Mouse (Mus musculus): ENCODE measurements around the gene Dnlz. TPM values are rescaled to one million over a fixed set of nuclear protein-coding genes. Genes with fewer than 3 reads are reported as not detected.

The Dnlz gene
- 1.2 TPM for polyA plus RNA-seq (2014; fragmentation: Illumina TruSeq; extraction: RNeasy Lipid Tissue Mini Kit (QIAGEN cat#74804); ENCODE audit: low read depth, low replicate concordance)

GRCm38 (mm10) chr2:26351358-26352290, at the start of gene Dnlz:
Gene Dnlz, minus strand, starts transcription at chr2:26352110.

GRCm38 (mm10) chr2:26389154-26389690, 37.3 kb upstream of the Dnlz start, which contains the start of the genes Entr1 and Pmpca:
Gene Entr1, minus strand, starts transcription at chr2:26389316.
Gene Pmpca, plus strand, starts transcription at chr2:26389339.

DNA sequence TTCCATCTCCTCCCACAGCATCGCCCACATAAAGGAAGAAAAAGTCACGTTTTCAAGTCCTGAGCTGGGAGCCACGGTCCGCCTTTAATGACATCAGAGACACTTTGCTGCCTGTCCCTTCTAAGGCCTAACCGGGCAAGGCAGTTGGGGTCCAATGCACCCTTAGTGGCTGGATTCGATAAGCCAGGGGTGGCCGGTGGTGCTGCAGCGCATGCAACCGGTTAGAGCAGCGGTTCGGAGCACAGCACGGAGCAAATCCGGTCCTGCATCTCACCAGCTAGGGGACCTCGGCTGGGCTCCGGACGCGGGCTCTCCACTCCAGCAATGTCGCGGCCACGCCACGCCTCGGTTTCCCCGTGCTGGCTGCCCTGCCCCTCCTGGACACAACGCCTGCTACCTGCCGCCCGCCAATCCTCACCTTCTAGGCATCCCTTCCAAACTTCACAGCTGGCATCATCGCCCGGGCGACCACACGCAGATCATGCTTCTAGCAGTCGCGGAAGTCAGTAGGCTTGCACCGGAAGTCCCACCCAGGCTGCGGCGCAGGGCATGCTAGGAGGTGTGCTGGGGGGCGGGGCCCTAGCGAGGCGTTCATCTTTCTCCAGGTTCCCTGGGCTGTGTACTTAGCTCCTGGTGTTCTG, 28.3 kb upstream of the Dnlz start, which contains the start of gene Snapc4:
TSS of gene Snapc4 (minus strand) at position 523 of the 641 bp plus-strand sequence.

DNA sequence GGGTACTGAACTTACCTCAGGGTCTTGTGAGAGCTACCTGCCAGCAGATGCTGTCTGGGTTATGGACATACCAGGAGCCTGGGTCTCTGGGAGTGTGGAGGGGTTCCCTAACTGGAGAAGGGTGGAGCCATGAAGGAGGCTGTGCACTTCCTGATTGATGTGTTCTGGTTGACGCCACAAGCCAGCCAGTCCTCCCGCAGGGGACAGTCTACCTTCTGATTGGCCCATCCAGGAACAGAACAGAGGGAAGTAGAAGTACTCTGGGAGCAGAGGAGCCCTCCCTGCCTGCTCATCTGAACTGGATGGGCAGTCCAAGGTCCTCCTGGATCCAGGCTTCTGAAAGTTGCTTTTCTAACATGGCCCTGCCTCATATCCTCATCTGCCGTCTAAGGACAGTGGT, 8.9 kb upstream of the Dnlz start, which contains the start of gene Card9:
TSS of gene Card9 (minus strand) at position 147 of the 400 bp plus-strand sequence.

DNA sequence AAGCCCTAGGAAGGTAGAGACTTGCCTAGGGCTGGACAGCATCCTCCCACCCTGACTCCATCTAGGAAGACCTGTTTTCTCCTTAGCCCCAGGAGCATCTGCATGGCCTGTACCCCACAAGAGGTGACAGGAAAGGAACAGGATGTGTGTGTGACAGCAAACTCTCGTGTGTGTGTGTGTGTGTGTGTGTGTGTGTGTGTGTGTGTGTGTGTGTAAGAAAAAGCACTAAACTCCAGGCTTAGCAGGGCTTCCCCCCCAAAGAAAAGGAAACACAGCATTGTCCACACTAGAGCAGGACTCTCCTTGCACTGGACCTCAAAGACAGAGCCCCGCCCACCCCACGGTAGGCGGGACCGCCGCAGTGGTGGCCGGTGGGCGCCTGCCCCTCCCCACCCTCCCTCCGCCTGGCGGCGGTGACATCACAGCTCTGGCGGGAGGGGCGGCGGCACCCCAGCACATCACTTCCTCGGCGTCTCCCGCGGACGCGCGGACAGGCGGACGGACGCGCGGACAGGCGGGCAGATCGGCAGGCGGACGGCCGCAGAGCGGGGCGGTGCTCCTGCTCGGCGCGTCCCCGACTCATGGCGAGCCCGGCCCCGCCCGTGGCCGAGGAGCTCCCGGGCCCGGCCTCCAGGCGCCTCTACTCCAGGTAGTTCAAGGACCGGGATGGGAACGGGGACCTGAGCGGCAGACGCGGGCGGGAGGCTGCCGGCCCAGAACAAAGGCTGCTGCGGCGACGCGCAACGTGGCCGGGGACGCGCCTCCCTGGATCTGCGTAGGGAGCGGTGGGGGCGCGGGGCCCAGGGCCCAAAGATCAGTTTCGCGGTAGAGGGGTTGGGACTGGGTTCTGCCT, 36.6 kb downstream of the Dnlz start, which contains the start of gene Gpsm1:
TSS of gene Gpsm1 (plus strand) at position 444 of the 853 bp plus-strand sequence.

Other genes starting within 250 kb of the Dnlz start
- gene Nacc2, start 228.9 kb downstream of the Dnlz start, polyA plus RNA-seq (2014; fragmentation: Illumina TruSeq; extraction: RNeasy Lipid Tissue Mini Kit (QIAGEN cat#74804); ENCODE audit: low read depth, low replicate concordance): 6.3 TPM
- gene Lhx3, start 143.8 kb downstream of the Dnlz start, polyA plus RNA-seq (2014; fragmentation: Illumina TruSeq; extraction: RNeasy Lipid Tissue Mini Kit (QIAGEN cat#74804); ENCODE audit: low read depth, low replicate concordance): not detected
- 2.5 TPM for gene Qsox2, start 114.6 kb downstream of the Dnlz start, polyA plus RNA-seq (2014; fragmentation: Illumina TruSeq; extraction: RNeasy Lipid Tissue Mini Kit (QIAGEN cat#74804); ENCODE audit: low read depth, low replicate concordance)
- not detected for gene Ccdc187, start 57.6 kb downstream of the Dnlz start, polyA plus RNA-seq (2014; fragmentation: Illumina TruSeq; extraction: RNeasy Lipid Tissue Mini Kit (QIAGEN cat#74804); ENCODE audit: low read depth, low replicate concordance)
- gene Gpsm1, start 36.6 kb downstream of the Dnlz start, polyA plus RNA-seq (2014; fragmentation: Illumina TruSeq; extraction: RNeasy Lipid Tissue Mini Kit (QIAGEN cat#74804); ENCODE audit: low read depth, low replicate concordance): 0.42 TPM
- not detected for gene Card9, start 8.8 kb upstream of the Dnlz start, polyA plus RNA-seq (2014; fragmentation: Illumina TruSeq; extraction: RNeasy Lipid Tissue Mini Kit (QIAGEN cat#74804); ENCODE audit: low read depth, low replicate concordance)
- gene Snapc4, start 28.5 kb upstream of the Dnlz start, polyA plus RNA-seq (2014; fragmentation: Illumina TruSeq; extraction: RNeasy Lipid Tissue Mini Kit (QIAGEN cat#74804); ENCODE audit: low read depth, low replicate concordance): 3.6 TPM
- 17.3 TPM for gene Entr1, start 37.2 kb upstream of the Dnlz start, polyA plus RNA-seq (2014; fragmentation: Illumina TruSeq; extraction: RNeasy Lipid Tissue Mini Kit (QIAGEN cat#74804); ENCODE audit: low read depth, low replicate concordance)
- gene Pmpca, start 37.2 kb upstream of the Dnlz start, polyA plus RNA-seq (2014; fragmentation: Illumina TruSeq; extraction: RNeasy Lipid Tissue Mini Kit (QIAGEN cat#74804); ENCODE audit: low read depth, low replicate concordance): 60.6 TPM
- 4.9 TPM for gene Inpp5e, start 57.1 kb upstream of the Dnlz start, polyA plus RNA-seq (2014; fragmentation: Illumina TruSeq; extraction: RNeasy Lipid Tissue Mini Kit (QIAGEN cat#74804); ENCODE audit: low read depth, low replicate concordance)
- gene Sec16a, start 93.1 kb upstream of the Dnlz start, polyA plus RNA-seq (2014; fragmentation: Illumina TruSeq; extraction: RNeasy Lipid Tissue Mini Kit (QIAGEN cat#74804); ENCODE audit: low read depth, low replicate concordance): 49.1 TPM
- gene Notch1, start 164.6 kb upstream of the Dnlz start, polyA plus RNA-seq (2014; fragmentation: Illumina TruSeq; extraction: RNeasy Lipid Tissue Mini Kit (QIAGEN cat#74804); ENCODE audit: low read depth, low replicate concordance): 1.0 TPM
- 12.2 TPM for gene Egfl7, start 227.9 kb upstream of the Dnlz start, polyA plus RNA-seq (2014; fragmentation: Illumina TruSeq; extraction: RNeasy Lipid Tissue Mini Kit (QIAGEN cat#74804); ENCODE audit: low read depth, low replicate concordance)
- not detected for gene Gm20532, start 234.5 kb upstream of the Dnlz start, polyA plus RNA-seq (2014; fragmentation: Illumina TruSeq; extraction: RNeasy Lipid Tissue Mini Kit (QIAGEN cat#74804); ENCODE audit: low read depth, low replicate concordance)